Mouse (Mus musculus): ENCODE results near the gene Itpr3.

The Itpr3 gene

DNA sequence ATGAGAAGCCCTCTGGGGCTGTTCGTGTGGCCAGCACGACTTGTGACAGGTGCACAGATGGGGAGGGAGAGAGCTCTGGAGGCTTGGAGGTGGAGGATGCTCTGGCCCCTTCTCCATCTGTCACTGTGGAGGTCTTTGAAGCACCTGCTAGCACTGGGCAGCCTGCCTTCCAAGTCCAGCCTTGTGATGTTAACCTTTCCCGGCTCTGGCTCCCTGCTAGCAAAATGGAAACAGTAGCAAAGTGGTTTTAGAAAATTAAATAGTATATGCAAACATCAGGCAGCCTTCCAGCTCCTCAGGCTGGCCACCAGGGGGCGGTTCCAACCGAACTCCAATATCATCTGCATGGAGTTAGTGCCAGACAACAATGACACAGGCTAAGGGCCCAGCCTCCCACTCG lies 14.5 kb downstream of the Itpr3 start:
- DNase-seq (ENCODE audit: low spot score) = peak; percentile 44

DNA sequence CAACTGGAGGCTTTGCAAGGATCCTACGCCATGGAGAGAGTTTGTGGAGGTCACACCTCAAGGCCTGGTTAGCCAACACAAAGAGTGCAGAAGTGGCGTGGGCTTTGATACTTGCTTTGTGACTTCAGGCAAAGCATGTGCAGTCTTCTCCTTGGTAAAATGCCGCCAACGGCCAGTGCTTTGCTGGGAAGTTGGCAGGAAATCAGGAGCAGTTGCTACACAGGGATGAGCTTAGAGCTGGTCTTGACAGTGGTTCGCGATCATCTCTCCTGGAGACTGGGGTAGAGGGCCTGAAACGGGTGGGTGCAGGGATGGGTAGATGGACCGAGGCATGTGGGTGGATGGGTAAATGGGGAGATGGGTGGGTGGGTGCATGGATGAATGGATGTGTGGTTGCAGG lies 15.3 kb downstream of the Itpr3 start:
- no peak for DNase-seq (ENCODE audit: low spot score)

DNA sequence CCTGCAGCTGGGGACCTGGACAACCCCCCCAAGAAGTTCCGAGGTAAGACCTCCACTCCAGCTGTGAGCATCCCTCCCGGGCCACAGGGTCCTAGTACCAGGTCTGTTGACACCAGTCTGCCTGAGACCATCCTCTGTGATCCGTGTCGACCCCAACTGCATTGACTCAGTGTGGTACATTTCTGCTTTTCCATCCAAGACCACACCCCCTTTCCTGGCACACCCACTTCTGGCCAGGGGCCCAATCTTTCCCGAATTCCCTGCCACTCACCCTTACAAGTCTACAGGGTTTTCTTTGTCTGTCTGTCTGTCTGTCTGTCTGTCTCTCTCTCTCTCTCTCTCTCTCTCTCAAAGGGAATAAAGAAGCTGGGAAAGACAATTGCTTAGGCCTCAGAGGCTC lies 16.0 kb downstream of the Itpr3 start:
- no peak for DNase-seq (ENCODE audit: low spot score)

DNA sequence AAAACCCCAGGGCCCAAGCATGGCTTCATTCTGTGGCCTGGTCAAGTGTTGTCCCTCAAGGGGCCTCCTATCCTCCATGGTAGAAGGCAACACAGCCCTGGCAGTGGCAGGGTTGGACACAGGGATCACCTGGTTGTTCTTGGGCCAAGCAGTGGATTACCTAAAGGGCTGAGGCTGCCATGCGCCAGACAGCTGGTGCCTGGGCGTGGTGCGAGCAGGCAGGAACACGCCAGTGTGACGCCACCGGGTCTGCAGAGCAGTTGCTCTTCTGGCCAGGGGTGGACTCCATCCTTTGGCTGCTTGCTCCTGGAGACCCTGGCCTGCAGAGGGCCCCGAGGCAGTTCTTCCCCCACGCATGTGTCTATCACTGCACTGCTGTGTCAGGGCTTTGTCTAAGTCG lies 16.7 kb downstream of the Itpr3 start:
- DNase-seq (ENCODE audit: low spot score) = no peak

DNA sequence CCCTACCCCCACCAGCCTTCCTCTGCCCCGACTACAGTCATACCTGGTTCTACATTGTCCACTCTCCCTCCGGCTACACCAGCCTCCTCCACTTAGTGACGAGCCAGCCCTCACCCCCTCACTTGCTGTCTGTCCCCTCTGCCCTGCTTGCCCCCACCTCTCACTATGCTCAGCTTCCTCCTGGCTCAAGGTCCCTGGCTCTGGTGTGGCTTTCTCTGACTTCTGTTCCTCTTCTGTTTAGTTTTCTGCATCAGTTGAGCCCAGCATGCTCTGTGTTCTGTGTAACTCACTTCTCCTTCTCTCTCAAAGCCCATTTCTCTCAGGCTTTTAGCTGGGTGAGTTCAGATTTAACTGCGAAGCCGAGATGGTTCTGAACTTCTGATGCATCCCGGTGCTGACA lies 17.1 kb downstream of the Itpr3 start:
- DNase-seq (ENCODE audit: low spot score) = no peak

DNA sequence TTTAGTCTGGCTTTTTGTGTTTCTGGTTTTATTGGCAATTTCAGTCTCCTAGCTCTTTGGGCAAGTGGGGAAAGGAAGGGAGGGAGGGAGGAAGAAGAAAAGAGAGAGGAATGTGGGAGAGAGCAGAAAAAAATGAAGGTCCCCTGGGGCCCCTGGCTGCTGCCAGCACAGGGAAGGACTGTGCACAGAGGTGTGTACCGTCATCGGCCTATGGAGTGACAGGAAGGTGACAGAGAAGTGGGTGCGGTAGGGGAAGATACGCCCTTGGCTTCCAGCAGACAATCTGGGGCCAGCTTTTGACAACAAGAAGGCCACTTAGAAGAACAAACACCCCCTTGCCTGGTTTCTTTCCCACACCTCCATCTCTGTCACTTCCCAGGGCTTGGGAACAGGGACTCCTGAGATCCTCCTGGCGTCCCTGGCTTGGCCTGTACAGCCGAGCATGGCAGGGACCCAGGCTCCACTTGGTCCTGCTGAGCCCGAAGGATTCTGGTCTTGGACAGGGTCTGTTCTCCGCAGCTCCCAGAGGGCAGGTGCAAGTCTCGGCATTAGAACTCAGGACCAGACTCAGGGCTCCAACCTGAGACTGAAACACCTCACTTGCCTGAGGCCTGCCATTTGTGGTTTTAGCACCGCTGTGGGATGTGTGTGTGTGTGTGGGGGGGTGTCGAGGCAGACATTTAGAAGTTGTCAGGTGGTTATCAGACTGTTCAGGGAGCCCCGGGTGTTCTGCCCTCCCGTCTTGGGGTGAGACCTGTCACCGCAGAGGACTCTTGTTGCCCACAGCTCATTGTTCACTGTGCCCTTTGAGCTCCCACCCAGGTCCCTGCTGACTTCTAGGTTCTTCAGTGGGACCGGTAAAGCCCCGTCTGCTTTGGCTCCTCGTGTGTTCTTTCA lies 18.0 kb downstream of the Itpr3 start:
- peak; percentile 50 for DNase-seq (ENCODE audit: low spot score)

DNA sequence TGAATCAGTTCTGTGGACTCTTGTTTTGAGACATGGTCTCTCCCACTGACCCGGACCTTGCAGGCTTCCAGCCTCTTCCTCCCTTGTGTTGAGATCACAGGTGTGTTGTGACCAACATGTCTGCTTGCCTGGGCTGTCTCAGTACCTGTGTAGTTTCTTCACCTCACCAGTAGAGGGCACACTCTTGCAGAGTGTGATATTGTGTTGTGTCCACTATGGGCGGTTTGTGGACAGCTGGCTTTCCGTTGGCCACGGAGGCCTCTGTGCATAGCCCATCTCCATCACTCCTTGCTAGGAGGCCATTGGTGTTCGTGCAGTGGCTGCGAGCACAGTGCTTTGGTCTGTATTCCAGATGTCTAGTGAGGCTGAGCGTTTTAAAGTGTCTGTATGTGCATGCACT lies 20.0 kb downstream of the Itpr3 start:
- no peak for DNase-seq (ENCODE audit: low spot score)

DNA sequence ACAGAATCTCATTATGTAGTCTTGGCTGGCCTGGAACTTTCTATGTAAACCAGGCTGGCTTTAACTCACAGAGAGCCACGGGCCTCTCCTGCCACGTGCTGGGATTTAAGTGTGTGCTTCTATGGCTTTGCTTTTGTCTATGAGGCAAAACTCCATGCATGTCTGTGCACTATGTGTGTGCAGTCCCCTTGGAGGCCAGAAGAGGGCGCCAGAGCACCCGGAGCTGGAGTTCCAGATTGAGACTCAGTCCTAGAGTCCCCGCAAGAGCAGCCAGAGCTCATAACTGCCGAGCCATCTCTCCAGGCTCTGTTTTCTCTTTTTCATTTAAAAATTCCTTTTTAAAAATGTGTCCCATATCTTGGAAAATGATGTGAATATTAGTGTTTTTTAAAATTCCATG lies 20.8 kb downstream of the Itpr3 start:
- peak; percentile 45 for DNase-seq (ENCODE audit: low spot score)

DNA sequence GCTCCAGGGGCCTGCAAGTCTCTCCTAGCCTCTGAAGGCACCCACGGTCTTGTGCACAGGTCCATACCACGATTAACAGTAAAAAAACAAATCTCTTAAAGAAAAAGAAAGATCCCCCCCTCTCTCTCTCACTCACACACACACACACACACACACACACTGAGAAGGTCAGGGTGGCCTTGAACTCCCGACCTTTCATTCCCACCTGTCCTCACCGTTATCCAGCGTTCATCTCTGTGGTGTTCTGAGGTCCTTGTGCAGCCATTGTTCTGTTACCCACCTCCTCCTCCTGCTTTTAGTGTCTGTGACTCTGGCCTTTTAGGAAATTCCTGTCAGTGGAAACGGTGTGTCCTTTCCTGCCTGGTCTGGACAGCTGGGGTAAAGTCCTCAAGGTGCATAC lies 21.4 kb downstream of the Itpr3 start:
- no peak for DNase-seq (ENCODE audit: low spot score)

DNA sequence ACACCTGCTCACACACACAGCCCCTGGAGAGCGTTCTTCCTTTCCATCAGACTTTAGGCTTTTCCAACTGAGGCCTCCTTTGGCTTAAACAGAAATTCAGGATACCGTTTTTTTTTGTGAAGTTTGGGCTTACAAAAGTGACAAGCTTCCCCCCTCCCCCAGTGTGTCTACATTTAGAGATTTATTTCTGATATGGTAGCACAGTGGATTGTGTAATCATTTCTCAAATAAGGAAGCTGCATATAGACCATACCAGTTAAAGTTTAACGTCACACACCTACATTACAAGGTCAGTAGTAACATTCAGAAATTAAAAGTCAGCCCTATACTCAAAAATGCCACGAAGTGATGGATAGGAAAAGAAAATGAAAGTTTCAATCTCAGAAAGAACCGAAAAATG lies 24.8 kb downstream of the Itpr3 start:
- no peak for DNase-seq (ENCODE audit: low spot score)

DNA sequence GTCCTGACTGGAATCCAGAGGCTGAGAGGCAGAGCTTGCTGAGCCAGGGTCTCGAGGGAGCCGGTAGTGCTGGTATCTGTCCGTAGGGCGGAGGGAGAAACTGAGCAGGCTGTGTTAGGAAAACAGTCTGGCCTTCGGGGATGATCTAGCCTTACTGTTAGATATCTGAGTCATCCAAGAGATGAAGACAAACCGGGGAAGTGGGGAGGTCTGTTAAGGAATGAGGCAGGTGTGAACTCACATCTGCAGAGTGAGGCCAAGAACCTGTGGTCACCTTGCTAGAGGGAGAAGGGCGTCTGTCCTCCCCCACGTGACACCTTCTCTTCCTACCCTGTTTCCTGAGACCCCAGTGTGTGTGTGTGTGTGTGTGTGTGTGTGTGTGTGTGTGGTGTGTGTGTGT lies 25.7 kb downstream of the Itpr3 start:
- DNase-seq (ENCODE audit: low spot score) = no peak

DNA sequence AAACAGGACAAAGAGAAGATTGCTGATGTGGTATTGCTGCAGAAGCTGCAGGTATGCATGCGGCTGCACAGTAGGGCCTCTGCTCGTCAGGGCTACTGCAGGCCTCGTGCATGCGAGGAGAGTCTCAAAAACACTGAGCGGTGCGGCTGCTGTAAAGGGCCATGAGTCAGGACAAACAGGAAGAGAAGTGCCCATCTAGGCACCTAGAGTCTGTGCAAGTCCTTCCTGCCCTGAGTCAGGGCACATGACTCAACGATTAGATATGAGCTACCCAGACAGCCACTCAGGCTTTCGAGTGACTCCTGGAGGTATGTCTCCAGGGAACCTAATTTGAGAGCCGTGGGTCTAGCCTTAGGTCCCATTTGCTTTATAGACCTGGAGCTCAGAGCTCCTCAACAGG lies 26.5 kb downstream of the Itpr3 start:
- DNase-seq (ENCODE audit: low spot score) = no peak

DNA sequence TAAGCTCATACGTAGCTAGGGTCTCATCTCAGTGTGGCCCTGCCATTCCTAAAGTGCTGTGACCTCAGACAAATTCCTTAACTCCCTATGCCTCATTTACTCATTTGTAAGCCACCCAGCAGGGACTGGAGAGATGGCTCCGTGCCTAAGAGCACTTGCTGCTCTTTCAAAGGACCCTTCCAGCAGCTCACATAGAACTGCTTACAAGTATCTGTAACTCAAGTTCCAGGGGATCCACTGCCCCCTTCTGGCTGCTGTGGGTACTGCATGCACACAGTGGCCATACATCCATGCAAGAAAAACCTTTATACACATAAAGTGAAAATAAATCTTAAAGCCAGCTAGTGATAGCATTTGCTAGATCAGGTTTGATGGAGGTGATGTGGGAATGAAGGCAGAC lies 28.6 kb downstream of the Itpr3 start:
- DNase-seq (ENCODE audit: low spot score) = peak; percentile 75

DNA sequence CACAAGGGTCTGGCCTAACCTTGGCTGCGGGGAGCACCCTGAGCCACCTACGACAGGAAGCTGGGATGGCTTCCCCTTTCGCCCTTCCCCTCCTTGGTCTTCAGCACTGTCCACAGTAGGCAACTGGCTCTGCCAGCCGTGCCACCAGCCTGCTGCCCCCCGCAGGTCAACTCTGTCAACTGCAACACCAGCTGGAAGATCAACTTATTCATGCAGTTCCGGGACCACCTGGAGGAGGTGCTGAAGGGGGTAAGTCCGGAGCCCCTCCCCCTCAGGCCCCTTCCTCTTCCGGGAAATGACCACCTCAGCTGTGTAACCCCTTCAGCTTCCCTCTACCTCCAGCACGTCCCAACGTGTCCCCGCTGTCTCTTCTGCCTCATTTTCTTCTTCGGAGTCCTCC lies 30.3 kb downstream of the Itpr3 start:
- DNase-seq (ENCODE audit: low spot score) = peak; percentile 28

DNA sequence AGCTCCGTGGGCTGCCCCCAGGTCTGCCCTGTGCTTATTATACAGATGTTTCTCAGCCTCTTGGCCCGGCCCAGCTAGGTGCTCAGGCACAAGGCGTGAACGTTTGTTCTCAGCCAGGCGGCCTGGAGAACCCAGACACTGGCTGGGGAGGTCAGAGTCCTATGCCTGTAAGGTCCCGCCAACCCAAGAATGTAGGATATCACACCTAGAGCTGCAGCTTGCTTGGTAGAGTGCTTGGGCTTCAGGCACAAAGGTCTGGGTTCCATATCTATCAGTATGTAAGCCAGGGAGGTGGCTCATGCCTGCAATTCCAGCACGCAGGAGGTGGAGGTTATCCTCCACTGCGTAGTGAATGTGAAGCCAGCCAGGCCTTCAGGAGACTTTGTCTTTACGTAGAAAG lies 33.0 kb downstream of the Itpr3 start:
- no peak for DNase-seq (ENCODE audit: low spot score)

DNA sequence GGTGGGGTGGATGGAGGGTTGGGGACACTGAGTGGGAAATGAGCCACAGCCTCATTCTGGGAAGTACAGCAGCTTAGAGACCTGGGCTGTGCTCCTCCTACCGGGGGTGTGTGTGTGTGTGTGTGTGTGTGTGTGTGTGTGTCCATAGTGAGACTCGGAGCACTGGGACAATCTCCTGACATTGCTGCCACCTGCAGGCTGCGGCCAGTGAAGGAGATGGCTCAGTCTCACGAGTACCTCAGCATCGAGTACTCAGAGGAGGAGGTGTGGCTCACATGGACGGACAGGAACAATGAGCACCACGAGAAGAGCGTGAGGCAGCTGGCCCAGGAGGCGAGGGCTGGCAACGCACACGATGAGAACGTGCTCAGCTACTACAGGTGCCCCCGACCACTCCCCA lies 38.6 kb downstream of the Itpr3 start:
- DNase-seq (ENCODE audit: low spot score) = no peak

DNA sequence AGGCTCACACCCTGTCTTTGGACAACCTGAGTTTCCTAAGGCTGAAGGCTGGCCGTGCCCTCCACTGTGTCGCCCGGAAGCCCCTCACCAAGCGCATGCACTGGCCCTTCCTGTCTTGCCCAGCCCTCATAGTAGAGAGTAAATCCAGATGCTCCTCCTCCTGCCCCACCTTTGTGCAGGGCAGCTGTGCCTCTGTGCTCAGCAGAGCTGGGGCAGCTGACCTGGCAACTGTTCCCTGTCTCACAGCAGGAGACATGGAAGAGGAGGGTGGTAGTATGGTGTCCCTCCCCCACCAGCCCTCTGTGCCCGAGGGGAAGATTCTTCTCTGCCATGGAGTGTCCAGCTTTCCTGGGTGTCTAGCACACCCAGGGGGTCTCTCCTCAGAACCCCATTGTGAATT lies 44.6 kb downstream of the Itpr3 start:
- no peak for DNase-seq (ENCODE audit: low spot score)

DNA sequence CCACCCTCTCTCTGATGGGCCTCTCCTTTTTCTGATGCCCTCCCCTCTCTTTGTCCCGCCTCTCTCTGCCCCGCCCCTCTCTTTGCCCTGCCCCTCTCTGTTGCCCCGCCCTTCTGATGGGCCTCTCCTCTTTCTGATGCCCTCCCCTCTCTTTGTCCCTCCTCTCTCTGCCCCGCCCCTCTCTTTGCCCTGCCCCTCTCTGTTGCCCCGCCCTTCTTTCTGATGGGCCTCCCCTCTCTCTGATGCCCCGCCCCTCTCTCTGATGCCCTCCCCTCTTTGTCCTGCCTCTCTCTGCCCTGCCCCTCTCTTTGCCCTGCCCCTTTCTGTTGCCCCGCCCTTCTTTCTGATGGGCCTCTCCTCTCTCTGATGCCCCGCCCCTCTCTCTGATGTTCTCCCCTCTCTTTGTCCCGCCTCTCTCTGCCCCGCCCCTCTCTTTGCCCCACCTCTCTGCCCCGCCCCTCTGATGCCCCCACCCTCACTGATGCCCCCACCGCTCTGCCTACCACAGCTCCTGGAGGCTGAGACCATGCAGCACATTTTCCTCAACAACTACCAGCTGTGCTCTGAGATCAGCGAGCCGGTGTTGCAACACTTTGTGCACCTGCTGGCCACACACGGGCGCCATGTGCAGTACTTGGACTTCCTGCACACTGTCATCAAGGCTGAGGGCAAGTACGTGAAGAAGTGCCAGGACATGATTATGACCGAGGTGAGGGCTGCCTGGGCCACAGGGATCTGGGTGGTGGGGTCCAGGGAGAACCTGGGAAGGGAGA lies 48.8 kb downstream of the Itpr3 start:
- DNase-seq (ENCODE audit: low spot score) = no peak

DNA sequence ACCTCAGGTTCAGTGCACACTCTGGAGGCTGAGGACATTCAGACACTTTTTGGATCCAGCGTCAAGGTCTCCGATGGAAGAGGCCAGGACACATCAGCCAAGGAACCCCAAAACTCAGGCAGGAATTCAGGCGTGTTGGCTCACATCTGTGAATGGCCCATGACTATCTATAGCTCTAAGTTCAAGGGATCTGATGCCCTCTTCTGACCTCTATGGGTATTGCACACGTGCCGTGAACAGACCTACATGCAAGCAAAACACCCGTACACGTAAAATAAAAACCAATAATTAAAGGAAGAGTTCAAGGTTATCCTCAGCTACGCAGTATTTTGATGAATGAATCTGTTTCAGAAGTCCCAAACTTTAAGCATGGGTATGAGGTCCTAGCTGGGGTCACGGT lies 49.6 kb downstream of the Itpr3 start:
- DNase-seq (ENCODE audit: low spot score) = peak; percentile 36

DNA sequence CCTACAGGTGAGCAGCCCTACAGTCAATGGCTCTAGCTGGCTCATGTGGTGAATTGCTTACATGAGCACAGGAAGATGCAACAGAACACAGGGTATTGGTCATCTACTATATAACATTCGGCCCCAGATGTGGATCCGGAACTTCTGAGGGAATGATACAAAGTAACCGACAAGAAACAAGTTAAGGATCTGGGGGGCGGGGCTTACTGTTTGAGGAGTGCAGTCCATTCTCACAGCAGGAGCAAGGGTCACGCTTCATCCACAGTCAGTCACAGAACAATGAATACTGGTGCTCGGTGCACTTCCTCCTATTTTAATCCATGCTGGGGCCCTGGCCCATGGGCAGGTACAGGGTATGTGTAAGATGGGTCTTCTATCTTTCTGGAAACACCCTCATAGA lies 50.8 kb downstream of the Itpr3 start:
- DNase-seq (ENCODE audit: low spot score) = no peak

DNA sequence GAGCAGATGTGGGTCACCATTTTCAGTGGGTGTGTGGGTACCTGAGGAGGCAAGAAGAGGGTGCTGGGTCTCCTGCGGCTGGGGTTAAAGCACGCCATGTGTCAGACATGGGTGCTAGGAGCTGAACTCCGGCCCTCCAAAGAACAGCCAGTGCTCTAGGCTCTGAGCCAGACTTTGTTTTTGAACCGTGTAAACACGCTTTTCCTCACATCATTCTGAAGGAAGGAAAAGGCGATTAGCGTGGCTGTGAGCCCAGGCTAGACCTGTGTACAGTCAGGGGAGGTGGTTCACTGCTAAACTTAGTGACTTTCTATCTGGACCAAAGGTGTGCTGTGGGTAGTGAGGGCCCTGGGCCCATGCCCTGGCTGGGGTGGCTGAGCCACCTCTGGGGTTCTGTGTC lies 53.0 kb downstream of the Itpr3 start:
- no peak for DNase-seq (ENCODE audit: low spot score)

DNA sequence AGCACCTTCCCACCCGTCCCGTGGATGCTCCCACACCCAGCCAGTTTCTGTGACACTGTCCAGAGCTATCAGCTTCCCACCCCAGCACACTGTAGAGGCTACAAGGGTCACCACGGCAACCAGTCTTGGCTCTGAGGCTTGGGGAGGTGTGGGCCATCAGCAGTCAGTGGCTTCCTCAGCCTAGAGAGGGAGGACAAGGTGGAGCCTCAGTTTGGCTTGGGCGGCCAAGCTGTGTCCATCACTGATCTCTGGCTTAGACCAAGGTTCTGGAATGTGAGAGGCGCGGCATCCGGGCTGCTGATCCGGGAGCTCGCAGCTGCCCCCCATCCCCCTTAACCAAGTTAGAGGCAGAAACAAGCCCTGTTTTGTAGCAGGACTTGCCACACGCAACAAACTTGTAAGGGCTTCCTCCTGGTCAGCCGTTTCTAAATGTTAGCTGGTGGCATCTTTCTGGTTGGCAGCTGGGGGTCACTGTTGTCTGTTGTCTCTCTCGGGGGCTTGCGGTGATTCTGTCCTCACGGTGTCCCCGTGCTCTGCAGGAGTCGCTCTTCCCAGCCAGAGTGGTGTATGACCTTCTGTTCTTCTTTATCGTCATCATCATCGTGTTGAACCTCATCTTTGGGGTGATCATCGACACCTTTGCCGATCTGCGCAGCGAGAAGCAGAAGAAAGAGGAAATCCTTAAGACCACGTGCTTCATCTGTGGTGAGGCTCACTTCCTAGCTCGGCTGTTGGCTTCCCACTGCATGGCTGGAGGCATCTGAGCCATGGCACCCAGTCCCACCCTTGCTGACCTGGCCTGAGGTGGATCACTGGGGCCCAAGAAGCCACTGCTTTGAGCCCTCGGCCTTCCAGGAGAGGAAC lies 61.8 kb downstream of the Itpr3 start:
- DNase-seq (ENCODE audit: low spot score) = peak; percentile 20

DNA sequence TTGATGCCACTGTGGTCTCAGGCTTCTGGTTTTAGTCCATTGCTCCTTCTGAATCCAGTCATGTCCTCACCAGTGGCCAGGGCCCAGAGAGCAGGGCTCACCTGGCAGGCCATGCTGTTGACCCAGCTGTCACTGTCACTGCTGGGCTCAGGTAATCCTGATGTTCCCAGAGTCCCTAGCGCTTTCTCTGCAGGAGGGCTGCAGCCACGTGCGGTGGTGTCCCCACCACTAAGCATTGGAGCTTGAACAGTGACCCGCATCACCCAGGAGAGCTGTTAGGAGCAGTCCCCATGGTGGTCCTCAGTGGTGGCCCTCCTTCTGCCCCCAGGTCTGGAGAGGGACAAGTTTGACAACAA lies 62.4 kb downstream of the Itpr3 start:
- DNase-seq (ENCODE audit: low spot score) = no peak
